Mouse (Mus musculus) midbrain, embryonic 13.5 days (tissue): Measurements from ENCODE around the gene Cux1. TPM values are rescaled to one million over a fixed set of nuclear protein-coding genes. Genes with fewer than 3 reads are reported as not detected.

Experiments
- ATAC-seq: fragments of 200-750 bp; cut with Nextera tagmentation; 2 replicates; pipeline ENCODE4 v1.8.0; 2017; ENCODE audit warnings: mild to moderate bottlenecking, moderate TSS enrichment, moderate library complexity
- H3K27ac ChIP-seq: fragments of 300-500 bp; sonication (generic); 2 replicates; pipeline ENCODE4 v1.5.1; 2015; ENCODE audit warnings: inconsistent platforms, mild to moderate bottlenecking, moderate library complexity
- H3K27me3 ChIP-seq: fragments of 300-500 bp; sonication (generic); 2 replicates; pipeline ENCODE4 v1.6.1; 2015; ENCODE audit warnings: mild to moderate bottlenecking, inconsistent platforms
- H3K36me3 ChIP-seq: fragments of 300-500 bp; sonication (generic); 2 replicates; pipeline ENCODE4 v1.6.1; 2015; ENCODE audit warnings: mild to moderate bottlenecking, inconsistent platforms
- H3K4me1 ChIP-seq: fragments of 300-500 bp; sonication (generic); replicated peaks from 2 replicates; pipeline ENCODE4 v1.6.1; 2015; ENCODE audit warnings: inconsistent platforms
- H3K4me2 ChIP-seq: fragments of 300-500 bp; sonication (generic); replicated peaks from 2 replicates; pipeline ENCODE4 v1.6.1; 2015; ENCODE audit warnings: moderate library complexity, mild to moderate bottlenecking, inconsistent platforms
- H3K4me3 ChIP-seq: fragments of 300-500 bp; sonication (generic); replicated peaks from 2 replicates; pipeline ENCODE4 v1.5.1; 2015; ENCODE audit warnings: mild to moderate bottlenecking, inconsistent platforms
- H3K9ac ChIP-seq: fragments of 300-500 bp; sonication (generic); replicated peaks from 2 replicates; pipeline ENCODE4 v1.6.1; 2015; ENCODE audit warnings: mild to moderate bottlenecking, inconsistent platforms
- H3K9me3 ChIP-seq: fragments of 300-500 bp; sonication (generic); 2 replicates; pipeline ENCODE4 v1.6.1; 2016; ENCODE audit warnings: mild to moderate bottlenecking, inconsistent platforms
- WGBS: fragments of 180-500 bp; shearing (Covaris S2); methylation state at CpG from one replicate; pipeline ENCODE4 v1.1.7; 2015; 5-methylcytosine and 5-hydroxymethylcytosine counted together
- polyA plus RNA-seq: library from polyadenylated mRNA; unstranded; fragments of >200 nt; fragmentation: Nextera tagmentation; extraction: Ambion mirVana; gene quantifications from 2 replicates; pipeline ENCODE4 v1.2.1, GENCODE M21; 2015

Gene Cux1
- polyA plus RNA-seq, 1 experiment from 2014 or later, result 126 TPM

GRCm38 (mm10) chr5:136427772-136428497 lies 139.4 kb downstream of the Cux1 start:
- no peaks in the 10 kb centered on the region for H3K27me3 ChIP-seq
- H3K4me3 ChIP-seq, result no peak overlapping the region
- no peak overlapping the region for H3K4me2 ChIP-seq
- H3K27ac ChIP-seq, result peak overlapping the region; percentile 51; the same call in 1 of the 2 replicates
- H3K9me3 ChIP-seq, result no peaks in the 10 kb centered on the region
- 68% methylated on average over 13 of the region's 13 CpGs for WGBS
- peaks cover 19% of the 10 kb centered on the region for H3K4me1 ChIP-seq
- no peak overlapping the region; the same call in 1 of the 2 replicates for H3K9ac ChIP-seq
- ATAC-seq, result no peak
- no peaks in the 10 kb centered on the region for H3K36me3 ChIP-seq

- H3K27me3 ChIP-seq, result no peaks in the 10 kb centered on the region
- no peak for ATAC-seq
- H3K9me3 ChIP-seq, result no peaks in the 10 kb centered on the region
- no peaks in the 10 kb centered on the region for H3K36me3 ChIP-seq
- peaks cover 19% of the 10 kb centered on the region for H3K4me1 ChIP-seq
- H3K9ac ChIP-seq, result no peak overlapping the region
- no peak overlapping the region for H3K27ac ChIP-seq
- no peak overlapping the region for H3K4me2 ChIP-seq
- H3K4me3 ChIP-seq, result no peak overlapping the region
- WGBS, result 77% methylated on average over 4 of the region's 4 CpGs
These were observed 140.0 kb downstream of the Cux1 start for GRCm38 (mm10) chr5:136427121-136427771.

GRCm38 (mm10) chr5:136422948-136423347 lies 144.3 kb downstream of the Cux1 start:
- Histone ChIP-seq H3K4me2 (no peak overlapping the region), H3K27me3 (no peaks in the 10 kb centered on the region), H3K9ac (no peak overlapping the region), H3K27ac (no peak overlapping the region), H3K36me3 (no peaks in the 10 kb centered on the region), H3K9me3 (no peaks in the 10 kb centered on the region), H3K4me1 (peaks cover 12% of the 10 kb centered on the region), H3K4me3 (no peak overlapping the region)
- 94% methylated on average over 2 of the region's 2 CpGs for WGBS
- no peak for ATAC-seq

GRCm38 (mm10) chr5:136421885-136422284 lies 145.4 kb downstream of the Cux1 start:
- ATAC-seq, result no peak
- Histone ChIP-seq H3K27ac (no peak overlapping the region), H3K9ac (no peak overlapping the region), H3K27me3 (no peaks in the 10 kb centered on the region), H3K4me2 (no peak overlapping the region), H3K9me3 (no peaks in the 10 kb centered on the region), H3K36me3 (no peaks in the 10 kb centered on the region), H3K4me3 (no peak overlapping the region), H3K4me1 (0 out of 2 replicates have a peak, but pooled peaks cover 3% of the 10 kb centered on the region)
- 87% methylated on average over 3 of the region's 3 CpGs for WGBS

- no peaks in the 10 kb centered on the region for H3K27me3 ChIP-seq
- H3K9me3 ChIP-seq, result no peaks in the 10 kb centered on the region
- no peak overlapping the region for H3K9ac ChIP-seq
- no peak overlapping the region for H3K4me2 ChIP-seq
- H3K4me3 ChIP-seq, result no peak overlapping the region
- WGBS, result 86% methylated on average over 3 of the region's 3 CpGs
- H3K27ac ChIP-seq, result no peak overlapping the region
- ATAC-seq, result no peak
- no peaks in the 10 kb centered on the region for H3K36me3 ChIP-seq
- H3K4me1 ChIP-seq, result peaks cover 5% of the 10 kb centered on the region; the same call in 1 of the 2 replicates
These were observed 146.0 kb downstream of the Cux1 start for GRCm38 (mm10) chr5:136421316-136421715.

GRCm38 (mm10) chr5:136420342-136420741 lies 146.9 kb downstream of the Cux1 start:
- H3K27me3 ChIP-seq, result no peaks in the 10 kb centered on the region
- no peak overlapping the region for H3K9ac ChIP-seq
- no peak overlapping the region for H3K27ac ChIP-seq
- no peak overlapping the region for H3K4me2 ChIP-seq
- H3K4me1 ChIP-seq, result peaks cover 12% of the 10 kb centered on the region
- WGBS, result 90% methylated on average over 3 of the region's 3 CpGs
- H3K4me3 ChIP-seq, result no peak overlapping the region
- H3K36me3 ChIP-seq, result no peaks in the 10 kb centered on the region
- no peak for ATAC-seq
- no peaks in the 10 kb centered on the region for H3K9me3 ChIP-seq

- H3K9ac ChIP-seq, result no peak overlapping the region
- H3K4me3 ChIP-seq, result no peak overlapping the region
- peaks cover 12% of the 10 kb centered on the region for H3K4me1 ChIP-seq
- no peak overlapping the region for H3K4me2 ChIP-seq
- no peak overlapping the region for H3K27ac ChIP-seq
- no peaks in the 10 kb centered on the region for H3K36me3 ChIP-seq
- H3K9me3 ChIP-seq, result no peaks in the 10 kb centered on the region
- no peaks in the 10 kb centered on the region for H3K27me3 ChIP-seq
- no peak for ATAC-seq
- WGBS, result 94% methylated on average over 4 of the region's 4 CpGs
These were observed 149.4 kb downstream of the Cux1 start for GRCm38 (mm10) chr5:136417891-136418290.

GRCm38 (mm10) chr5:136414479-136414878 lies 152.8 kb downstream of the Cux1 start:
- H3K27ac ChIP-seq, result no peak overlapping the region
- no peak for ATAC-seq
- H3K4me1 ChIP-seq, result peaks cover 9% of the 10 kb centered on the region
- WGBS, result 91% methylated on average over 2 of the region's 2 CpGs
- no peaks in the 10 kb centered on the region for H3K36me3 ChIP-seq
- no peaks in the 10 kb centered on the region for H3K27me3 ChIP-seq
- no peak overlapping the region for H3K4me3 ChIP-seq
- no peak overlapping the region for H3K9ac ChIP-seq
- no peak overlapping the region for H3K4me2 ChIP-seq
- H3K9me3 ChIP-seq, result no peaks in the 10 kb centered on the region

GRCm38 (mm10) chr5:136410681-136411181 lies 156.6 kb downstream of the Cux1 start:
- peaks cover 2% of the 10 kb centered on the region for H3K4me1 ChIP-seq
- no peak overlapping the region for H3K9ac ChIP-seq
- H3K4me3 ChIP-seq, result no peak overlapping the region
- ATAC-seq, result no peak
- no peak overlapping the region for H3K27ac ChIP-seq
- 87% methylated on average over 7 of the region's 7 CpGs for WGBS
- H3K9me3 ChIP-seq, result 0 out of 2 replicates have a peak, but pooled peaks cover 4% of the 10 kb centered on the region
- H3K4me2 ChIP-seq, result no peak overlapping the region
- H3K27me3 ChIP-seq, result no peaks in the 10 kb centered on the region
- H3K36me3 ChIP-seq, result peaks cover 17% of the 10 kb centered on the region

- Histone ChIP-seq H3K4me1 (peaks cover 12% of the 10 kb centered on the region), H3K4me3 (no peak overlapping the region), H3K27me3 (no peaks in the 10 kb centered on the region), H3K36me3 (peaks cover 17% of the 10 kb centered on the region), H3K4me2 (no peak overlapping the region), H3K9me3 (0 out of 2 replicates have a peak, but pooled peaks cover 4% of the 10 kb centered on the region), H3K9ac (no peak overlapping the region), H3K27ac (no peak overlapping the region)
- no peak for ATAC-seq
These were observed 160.9 kb downstream of the Cux1 start for GRCm38 (mm10) chr5:136406357-136406756.

- H3K9ac ChIP-seq, result no peak overlapping the region
- ATAC-seq, result peak; percentile 77
- H3K4me1 ChIP-seq, result peaks cover 12% of the 10 kb centered on the region
- WGBS, result 57% methylated on average over 19 of the region's 19 CpGs
- H3K36me3 ChIP-seq, result peaks cover 17% of the 10 kb centered on the region
- no peaks in the 10 kb centered on the region for H3K27me3 ChIP-seq
- no peak overlapping the region for H3K4me3 ChIP-seq
- peak overlapping the region; percentile 19; the same call in 1 of the 2 replicates for H3K4me2 ChIP-seq
- 0 out of 2 replicates have a peak, but pooled peaks cover 4% of the 10 kb centered on the region for H3K9me3 ChIP-seq
- peak overlapping the region; percentile 52 for H3K27ac ChIP-seq
These were observed 163.7 kb downstream of the Cux1 start for GRCm38 (mm10) chr5:136403565-136403961.
